Mouse (Mus musculus) hindbrain, embryonic 15.5 days (tissue): ENCODE results near the gene Lin9. TPM values are rescaled to one million over a fixed set of nuclear protein-coding genes. Genes with fewer than 3 reads are reported as not detected.
A peak's percentile ranks its signal among the peaks of the same experiment; 100 is the strongest.

ENCODE experiments used
- ATAC-seq: fragments of 200-750 bp; cut with Nextera tagmentation; 2 replicates; pipeline ENCODE4 v1.8.0; 2017; ENCODE audit warnings: low read depth, moderate number of reproducible peaks, moderate TSS enrichment; ENCODE audit not compliant: low FRiP score
- H3K27ac ChIP-seq: fragments of 300-500 bp; sonication (generic); replicated peaks from 2 replicates; pipeline ENCODE4 v1.5.1; 2015; ENCODE audit warnings: mild to moderate bottlenecking, inconsistent platforms
- H3K27me3 ChIP-seq: fragments of 300-500 bp; sonication (generic); 2 replicates; pipeline ENCODE4 v1.6.1; 2015; ENCODE audit warnings: control low read depth, inconsistent platforms
- H3K36me3 ChIP-seq: fragments of 300-500 bp; sonication (generic); 2 replicates; pipeline ENCODE4 v1.6.1; 2015; ENCODE audit warnings: control low read depth, inconsistent platforms
- H3K4me1 ChIP-seq: fragments of 300-500 bp; sonication (generic); replicated peaks from 2 replicates; pipeline ENCODE4 v1.6.1; 2015; ENCODE audit warnings: control low read depth, inconsistent platforms
- H3K4me2 ChIP-seq: fragments of 300-500 bp; sonication (generic); 2 replicates; pipeline ENCODE4 v1.6.1; 2015; ENCODE audit warnings: moderate library complexity, mild to moderate bottlenecking, inconsistent platforms
- H3K4me3 ChIP-seq: fragments of 300-500 bp; sonication (generic); 2 replicates; pipeline ENCODE4 v1.5.1; 2015; ENCODE audit warnings: mild to moderate bottlenecking, inconsistent platforms
- H3K9ac ChIP-seq: fragments of 300-500 bp; sonication (generic); 2 replicates; pipeline ENCODE4 v1.6.1; 2015; ENCODE audit warnings: inconsistent platforms
- H3K9me3 ChIP-seq: fragments of 300-500 bp; sonication (generic); 2 replicates; pipeline ENCODE4 v1.6.1; 2016; ENCODE audit warnings: control low read depth, inconsistent platforms
- WGBS: fragments of 180-500 bp; shearing (Covaris S2); methylation state at CpG from one replicate; pipeline ENCODE4 v1.1.7; 2015; 5-methylcytosine and 5-hydroxymethylcytosine counted together
- polyA plus RNA-seq: library from polyadenylated mRNA; unstranded; fragments of >200 nt; fragmentation: Nextera tagmentation; extraction: Ambion mirVana; gene quantifications from 2 replicates; pipeline ENCODE4 v1.2.1, GENCODE M21; 2015

The Lin9 gene
- polyA plus RNA-seq, 1 experiment from 2014 or later: 9.5 TPM

DNA sequence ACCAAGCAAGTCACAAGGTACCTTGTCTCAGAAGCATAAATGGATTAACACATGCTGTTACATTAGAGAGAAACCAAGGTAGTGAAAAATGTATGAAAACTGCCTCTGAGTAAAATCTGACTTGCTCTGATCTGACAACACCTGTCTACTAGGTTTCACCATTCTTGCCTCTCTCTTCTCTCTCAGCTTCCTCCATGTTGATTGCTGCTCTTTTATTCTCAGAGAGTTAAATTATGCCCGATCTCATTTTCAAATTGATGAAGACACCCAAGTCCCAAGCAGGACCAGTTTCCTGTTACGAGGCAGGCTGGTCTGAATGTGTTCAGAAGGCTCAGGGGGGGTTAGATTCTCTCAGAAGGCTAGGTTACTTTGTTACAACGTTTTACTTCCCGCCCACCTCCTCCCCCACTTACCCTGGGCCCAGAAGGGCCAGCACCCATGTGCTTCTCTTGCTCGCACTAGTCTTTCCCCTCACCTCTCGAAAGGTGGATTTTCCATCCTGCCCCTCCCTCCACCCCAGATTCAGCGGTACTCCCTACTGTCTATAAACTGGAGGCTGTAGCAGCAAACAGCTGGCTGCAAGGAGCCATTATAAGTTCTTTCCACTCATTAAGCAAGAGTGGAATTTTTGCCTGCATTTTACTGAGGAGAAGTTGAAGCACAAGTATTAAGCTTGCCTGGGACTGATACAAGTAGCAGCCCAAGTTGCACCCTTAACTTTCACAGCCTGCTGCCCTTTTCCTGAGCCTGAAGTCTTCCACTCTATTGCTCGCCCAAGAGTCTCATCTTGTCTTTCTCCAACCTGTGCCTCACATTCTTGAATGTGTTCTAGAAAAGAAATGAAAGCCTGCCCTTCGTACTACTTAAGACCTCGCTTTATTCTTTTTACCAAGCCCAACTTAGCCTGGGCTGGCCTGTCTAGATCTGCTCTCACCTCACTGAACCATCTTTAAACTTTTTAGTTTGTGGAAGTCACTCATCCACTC is 1.2 kb upstream of the Lin9 start:
- no peaks in the 10 kb centered on the region for H3K27me3 ChIP-seq
- no peaks in the 10 kb centered on the region for H3K36me3 ChIP-seq
- H3K9ac ChIP-seq: peak overlapping the region; percentile 77
- H3K4me3 ChIP-seq: peak overlapping the region; percentile 86
- peak overlapping the region; percentile 85 for H3K4me2 ChIP-seq
- H3K27ac ChIP-seq: no peak overlapping the region
- no peaks in the 10 kb centered on the region for H3K9me3 ChIP-seq
- 51% methylated on average over 10 of the region's 10 CpGs for WGBS
- peaks cover 22% of the 10 kb centered on the region for H3K4me1 ChIP-seq
- no peak for ATAC-seq

DNA sequence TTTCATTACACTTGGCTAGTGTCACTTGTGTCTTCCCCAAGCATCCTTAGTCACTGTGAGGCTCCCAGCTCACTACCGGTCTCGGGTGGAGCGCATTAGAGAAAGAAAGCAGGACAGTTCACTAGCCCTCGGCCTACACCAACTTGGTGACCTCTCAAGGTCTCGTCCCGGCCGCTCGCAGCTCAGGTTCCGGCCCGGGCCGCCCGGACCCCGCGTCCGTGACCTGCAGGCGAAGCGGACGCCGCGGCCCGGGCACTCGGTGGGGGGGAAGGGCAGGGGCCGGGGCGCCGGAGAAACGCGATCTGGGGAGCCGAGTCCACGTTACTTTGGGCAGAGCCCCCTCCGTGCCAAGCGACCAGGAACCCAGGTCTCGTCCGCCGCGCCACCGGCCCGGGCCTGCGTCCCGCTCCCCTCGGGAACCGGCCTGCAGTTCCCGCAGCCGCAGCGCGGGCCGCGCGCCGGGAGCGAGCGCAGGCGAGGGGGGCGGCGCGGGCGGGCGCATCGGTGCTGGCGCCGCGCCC is 285 bp upstream of the Lin9 start:
- Histone ChIP-seq H3K4me2 (peak overlapping the region; percentile 85), H3K9me3 (no peaks in the 10 kb centered on the region), H3K27ac (peak overlapping the region; percentile 90), H3K4me1 (peaks cover 22% of the 10 kb centered on the region), H3K4me3 (peak overlapping the region; percentile 86), H3K36me3 (no peaks in the 10 kb centered on the region), H3K9ac (peak overlapping the region; percentile 77), H3K27me3 (no peaks in the 10 kb centered on the region)
- peak; percentile 52 for ATAC-seq
- WGBS: 0% methylated on average over 53 of the region's 61 CpGs

GRCm38 (mm10) chr1:180641518-180642227 is 723 bp downstream of the Lin9 start:
- Histone ChIP-seq H3K27ac (peak overlapping the region; percentile 90), H3K4me2 (peak overlapping the region; percentile 85), H3K4me3 (peak overlapping the region; percentile 86), H3K9me3 (no peaks in the 10 kb centered on the region), H3K9ac (peak overlapping the region; percentile 77), H3K36me3 (no peaks in the 10 kb centered on the region), H3K27me3 (no peaks in the 10 kb centered on the region), H3K4me1 (peaks cover 22% of the 10 kb centered on the region)
- peak; percentile 55 for ATAC-seq
- 3% methylated on average over 50 of the region's 50 CpGs for WGBS

DNA sequence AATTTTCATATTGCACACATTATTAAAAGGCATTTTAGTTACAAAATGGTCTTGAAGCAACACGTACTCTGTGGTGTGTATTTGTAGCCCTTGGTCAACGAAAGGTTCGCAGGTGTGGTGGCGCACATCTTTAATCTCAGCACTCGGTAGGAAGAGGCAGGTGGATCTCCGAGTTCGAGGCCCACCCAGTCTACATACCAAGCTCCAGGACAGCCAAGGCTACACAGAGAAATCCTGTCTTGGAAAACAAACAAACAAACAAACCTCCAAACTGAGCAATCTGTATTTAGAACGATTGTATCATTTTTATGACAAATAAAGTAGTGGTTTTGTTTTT is 1.2 kb downstream of the Lin9 start:
- no peaks in the 10 kb centered on the region for H3K9me3 ChIP-seq
- H3K36me3 ChIP-seq: no peaks in the 10 kb centered on the region
- peak overlapping the region; percentile 85 for H3K4me2 ChIP-seq
- 79% methylated on average over 8 of the region's 8 CpGs for WGBS
- ATAC-seq: no peak
- no peaks in the 10 kb centered on the region for H3K27me3 ChIP-seq
- peak overlapping the region; percentile 77 for H3K9ac ChIP-seq
- peak overlapping the region; percentile 86 for H3K4me3 ChIP-seq
- H3K27ac ChIP-seq: no peak overlapping the region
- H3K4me1 ChIP-seq: peaks cover 22% of the 10 kb centered on the region

DNA sequence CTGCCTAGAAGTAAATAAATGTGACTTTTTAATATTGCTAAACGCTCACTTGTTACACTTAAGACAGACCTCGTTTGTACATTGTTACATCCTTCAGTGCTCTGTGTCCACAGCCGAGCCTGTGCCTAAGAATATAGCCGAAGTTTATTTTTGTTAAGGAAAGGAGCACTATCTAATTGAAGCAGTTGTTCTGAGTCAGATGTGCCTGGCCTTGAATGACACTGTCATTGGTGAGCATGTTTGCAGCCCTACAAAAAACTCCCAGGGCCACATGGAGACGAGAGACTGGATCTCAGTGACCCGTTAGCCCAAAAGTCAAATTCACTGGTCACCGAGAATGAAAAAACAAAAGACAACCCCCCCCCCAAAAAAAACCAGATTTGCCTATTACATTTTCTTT is 50.3 kb downstream of the Lin9 start:
- H3K36me3 ChIP-seq: peaks cover 8% of the 10 kb centered on the region; the same call in 1 of the 2 replicates
- H3K4me1 ChIP-seq: peaks cover 1% of the 10 kb centered on the region
- H3K27ac ChIP-seq: no peak overlapping the region
- 91% methylated on average over 7 of the region's 7 CpGs for WGBS
- no peak overlapping the region for H3K4me2 ChIP-seq
- peaks cover 14% of the 10 kb centered on the region for H3K27me3 ChIP-seq
- H3K9ac ChIP-seq: no peak overlapping the region
- no peak for ATAC-seq
- no peaks in the 10 kb centered on the region for H3K9me3 ChIP-seq
- no peak overlapping the region for H3K4me3 ChIP-seq

DNA sequence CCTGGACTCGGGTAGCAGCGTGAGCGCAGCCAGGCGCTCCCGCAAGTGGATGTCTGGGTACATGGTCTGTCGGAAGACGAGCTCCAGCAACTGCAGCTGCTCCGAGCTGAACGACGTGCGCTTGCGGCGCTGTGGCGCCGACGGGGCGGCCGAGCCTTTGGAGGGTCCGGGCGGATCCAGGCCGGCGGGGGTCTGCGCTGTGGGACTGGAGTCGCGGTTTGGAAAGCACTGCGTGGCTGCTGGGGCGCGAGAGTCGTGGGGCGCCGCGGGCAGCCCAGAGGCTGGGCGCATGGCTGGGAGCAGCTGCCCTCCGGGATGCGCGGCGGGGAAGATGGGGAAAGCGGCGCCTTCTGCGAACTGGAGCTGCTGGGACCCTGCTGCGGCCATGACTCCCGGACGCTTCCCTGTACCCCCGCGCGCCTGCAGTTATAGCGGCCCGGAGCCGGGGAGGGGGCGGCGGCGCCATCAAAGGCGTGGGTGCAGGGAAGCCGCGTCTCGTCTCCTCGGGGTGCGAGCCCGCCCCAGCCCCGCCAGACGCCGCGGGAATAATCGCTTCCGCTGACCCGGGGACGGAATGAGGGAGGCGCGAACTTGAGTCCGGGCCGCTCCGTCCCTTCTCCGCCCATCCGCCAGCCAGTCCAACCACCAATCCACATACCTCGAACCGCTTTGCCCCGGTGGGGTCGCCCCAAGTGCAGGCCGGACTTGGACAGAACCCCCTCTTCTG is 55.8 kb downstream of the Lin9 start, which contains the start of gene Mixl1:
TSS of gene Mixl1 (minus strand) at position 409 of the 727 bp plus-strand sequence.
- under 1% methylated on average over 75 of the region's 79 CpGs for WGBS
- H3K4me1 ChIP-seq: peaks cover 11% of the 10 kb centered on the region
- H3K27me3 ChIP-seq: peaks cover 39% of the 10 kb centered on the region
- peak within 1 kb of the TSS; percentile 9; the same call in 1 of the 2 replicates for H3K9ac ChIP-seq
- ATAC-seq: no peak
- no peak within 1 kb of the TSS for H3K27ac ChIP-seq
- peak within 1 kb of the TSS; percentile 61 for H3K4me2 ChIP-seq
- no peaks in the 10 kb centered on the region for H3K36me3 ChIP-seq
- H3K9me3 ChIP-seq: no peaks in the 10 kb centered on the region
- peak within 1 kb of the TSS; percentile 40 for H3K4me3 ChIP-seq

DNA sequence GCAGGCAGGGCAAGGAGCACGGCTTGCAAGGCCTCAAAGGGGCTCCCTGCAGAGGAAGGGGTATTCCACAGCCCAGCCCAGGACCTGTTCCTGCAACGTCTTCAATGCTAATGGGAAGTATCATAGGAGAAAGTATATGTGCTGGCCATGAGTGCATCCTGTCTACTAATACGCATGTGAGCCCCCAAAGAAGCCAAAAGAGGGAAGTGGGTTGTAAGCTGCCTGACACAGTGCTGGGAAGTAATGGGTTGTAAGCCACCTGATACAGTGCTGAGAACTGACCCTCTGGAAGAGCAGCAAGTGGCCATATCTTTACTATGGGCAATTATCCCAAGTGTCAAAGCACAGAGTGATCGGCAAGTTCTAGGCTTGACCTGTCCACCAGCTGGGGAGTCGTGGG is 57.1 kb downstream of the Lin9 start:
- Histone ChIP-seq H3K9ac (no peak overlapping the region), H3K4me2 (no peak overlapping the region), H3K4me3 (no peak overlapping the region), H3K4me1 (peaks cover 11% of the 10 kb centered on the region), H3K27me3 (peaks cover 39% of the 10 kb centered on the region), H3K9me3 (no peaks in the 10 kb centered on the region), H3K27ac (no peak overlapping the region), H3K36me3 (no peaks in the 10 kb centered on the region)
- no peak for ATAC-seq
- WGBS: 56% methylated on average over 5 of the region's 5 CpGs

GRCm38 (mm10) chr1:180703400-180703799 is 62.5 kb downstream of the Lin9 start:
- H3K9ac ChIP-seq: no peak overlapping the region
- 59% methylated on average over 6 of the region's 6 CpGs for WGBS
- no peak for ATAC-seq

GRCm38 (mm10) chr1:180707368-180707767 is 66.4 kb downstream of the Lin9 start:
- Histone ChIP-seq H3K4me3 (no peak overlapping the region), H3K9ac (no peak overlapping the region), H3K9me3 (no peaks in the 10 kb centered on the region), H3K27ac (no peak overlapping the region), H3K4me2 (no peak overlapping the region), H3K36me3 (no peaks in the 10 kb centered on the region), H3K4me1 (no peaks in the 10 kb centered on the region), H3K27me3 (no peaks in the 10 kb centered on the region; the same call in 1 of the 2 replicates)
- ATAC-seq: no peak
- WGBS: 69% methylated on average over 3 of the region's 3 CpGs

More at GRCm38 (mm10) chr1:180703400-180703799, 62.5 kb downstream of the Lin9 start:
- no peaks in the 10 kb centered on the region for H3K9me3 ChIP-seq
- no peaks in the 10 kb centered on the region for H3K4me1 ChIP-seq
- peaks cover 4% of the 10 kb centered on the region for H3K27me3 ChIP-seq
- no peak overlapping the region for H3K27ac ChIP-seq
- H3K36me3 ChIP-seq: no peaks in the 10 kb centered on the region
- H3K4me2 ChIP-seq: no peak overlapping the region
- H3K4me3 ChIP-seq: no peak overlapping the region

DNA sequence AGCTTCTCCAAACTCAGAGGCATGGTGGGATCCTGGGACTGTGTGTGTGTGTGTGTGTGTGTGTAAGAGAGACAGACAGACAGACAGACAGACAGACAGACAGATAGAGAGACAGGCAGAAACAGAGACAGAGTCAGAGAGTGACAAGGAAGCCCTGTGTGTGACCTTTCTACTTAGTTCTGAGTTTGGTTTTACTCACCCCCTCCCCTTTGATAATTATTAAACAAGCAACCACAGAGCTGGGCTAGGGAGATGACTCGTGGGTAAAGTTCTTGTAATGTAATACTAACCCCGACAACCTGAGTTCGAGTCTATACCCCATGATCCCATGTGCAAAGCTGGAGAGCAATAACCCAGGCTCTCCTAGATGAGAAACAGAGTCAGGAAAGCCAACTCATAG is 66.9 kb downstream of the Lin9 start:
- no peaks in the 10 kb centered on the region; the same call in 1 of the 2 replicates for H3K27me3 ChIP-seq
- 87% methylated on average over 3 of the region's 3 CpGs for WGBS
- H3K4me3 ChIP-seq: no peak overlapping the region
- ATAC-seq: no peak
- H3K9ac ChIP-seq: no peak overlapping the region
- H3K9me3 ChIP-seq: no peaks in the 10 kb centered on the region
- H3K27ac ChIP-seq: no peak overlapping the region
- H3K4me2 ChIP-seq: no peak overlapping the region
- H3K36me3 ChIP-seq: no peaks in the 10 kb centered on the region
- H3K4me1 ChIP-seq: no peaks in the 10 kb centered on the region

- Histone ChIP-seq H3K27me3 (no peaks in the 10 kb centered on the region), H3K4me3 (no peak overlapping the region), H3K36me3 (no peaks in the 10 kb centered on the region), H3K4me1 (no peaks in the 10 kb centered on the region), H3K27ac (no peak overlapping the region), H3K9ac (no peak overlapping the region), H3K4me2 (no peak overlapping the region), H3K9me3 (no peaks in the 10 kb centered on the region)
- 78% methylated on average over 14 of the region's 14 CpGs for WGBS
- ATAC-seq: no peak
These were observed 68.2 kb downstream of the Lin9 start for GRCm38 (mm10) chr1:180708935-180709776.
